Mouse (Mus musculus) cerebellum, adult 11 months (tissue): ENCODE results near the gene Sult2a8.
"Not testable (repeated sequence)": the region's sequence is repeated elsewhere in the genome, so short reads cannot be mapped to it uniquely, and the experiment has no call there.

ENCODE experiments used
- DNase-seq: peaks from one replicate; pipeline ENCODE4 v3.0.0; 2022

Gene Sult2a8

DNA sequence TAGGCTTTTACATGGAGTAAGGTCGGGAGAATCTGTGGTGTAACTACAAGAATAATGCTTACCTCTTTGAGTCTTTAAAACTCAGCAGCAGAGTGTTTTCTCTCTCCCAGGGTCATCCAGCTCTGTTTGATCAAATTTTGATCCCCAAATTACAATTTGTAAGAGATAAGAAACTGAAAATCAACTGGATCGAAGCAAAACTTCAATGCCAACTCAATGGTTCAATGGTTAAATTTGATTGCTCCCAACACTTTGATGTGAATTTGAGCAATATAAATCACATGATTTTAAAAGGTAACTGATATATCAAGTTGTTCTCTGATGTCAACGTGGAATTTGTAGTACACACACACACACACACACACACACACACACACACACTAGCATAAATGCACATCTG, at the start of gene Sult2a8:
TSS of gene Sult2a8 (minus strand) at position 236 of the 400 bp plus-strand sequence.
- DNase-seq = no peak

DNA sequence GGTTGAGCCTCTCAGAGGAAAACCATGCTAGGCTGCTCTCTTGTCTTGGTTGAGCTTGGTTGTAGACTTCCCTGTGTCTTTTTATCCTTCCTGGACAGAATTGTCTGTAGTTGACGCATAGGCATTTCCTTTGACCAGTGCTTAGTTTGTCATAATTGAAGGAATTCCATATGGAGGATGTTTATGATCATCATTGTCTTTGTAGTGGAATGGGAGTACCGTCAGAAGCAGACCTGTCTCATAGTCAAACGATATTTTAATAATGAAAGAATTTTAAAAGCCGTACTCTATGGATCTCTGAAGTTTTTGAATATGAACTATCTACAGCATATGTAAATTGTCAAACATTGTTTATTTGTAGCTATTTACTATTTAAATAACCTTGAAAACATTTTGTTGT, 47.6 kb upstream of the Sult2a8 start, which contains the start of gene Sult2a7:
TSS of gene Sult2a7 (minus strand) at position 101 of the 400 bp plus-strand sequence.
- no peak for DNase-seq

GRCm38 (mm10) chr7:14492886-14493285, 46.3 kb upstream of the Sult2a8 start:
- DNase-seq = no peak

DNA sequence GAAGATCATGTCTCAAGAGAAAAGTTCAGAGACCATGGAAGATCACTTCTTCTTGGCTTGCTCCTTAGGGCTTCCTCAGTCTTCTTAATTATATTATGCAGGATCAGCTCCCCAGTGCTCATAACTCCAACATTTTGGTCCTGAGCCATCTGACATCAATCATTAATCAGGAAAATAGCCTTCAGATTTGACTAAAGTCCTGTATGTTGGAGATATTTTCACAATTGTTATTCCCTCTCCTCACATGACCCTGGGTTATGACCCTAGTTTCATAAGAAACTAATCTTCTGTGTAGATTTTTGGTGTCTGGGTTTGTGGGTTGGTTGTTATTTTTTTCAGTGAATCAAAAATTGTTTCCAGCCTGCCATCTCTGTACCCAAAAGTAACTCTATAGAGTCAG, 7.0 kb downstream of the Sult2a8 start:
- no peak for DNase-seq

DNA sequence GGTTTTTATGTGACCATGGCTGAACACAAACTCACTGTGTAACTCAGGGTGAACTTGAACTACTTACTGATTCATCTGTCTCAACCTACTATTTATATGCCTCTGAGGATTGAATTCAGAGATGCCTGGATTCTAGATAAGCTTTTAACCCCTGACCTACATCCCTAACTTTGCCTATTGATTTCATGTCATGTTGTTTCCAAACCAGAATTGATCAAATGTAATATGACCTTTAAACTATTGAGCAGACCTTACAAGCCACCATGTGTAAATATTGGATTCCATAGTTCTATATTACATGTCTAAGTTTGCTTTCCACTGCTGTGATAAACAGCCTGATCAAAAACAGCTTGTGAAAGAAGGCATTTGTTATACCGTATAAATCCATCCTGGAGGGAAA, 8.1 kb downstream of the Sult2a8 start:
- no peak for DNase-seq

DNA sequence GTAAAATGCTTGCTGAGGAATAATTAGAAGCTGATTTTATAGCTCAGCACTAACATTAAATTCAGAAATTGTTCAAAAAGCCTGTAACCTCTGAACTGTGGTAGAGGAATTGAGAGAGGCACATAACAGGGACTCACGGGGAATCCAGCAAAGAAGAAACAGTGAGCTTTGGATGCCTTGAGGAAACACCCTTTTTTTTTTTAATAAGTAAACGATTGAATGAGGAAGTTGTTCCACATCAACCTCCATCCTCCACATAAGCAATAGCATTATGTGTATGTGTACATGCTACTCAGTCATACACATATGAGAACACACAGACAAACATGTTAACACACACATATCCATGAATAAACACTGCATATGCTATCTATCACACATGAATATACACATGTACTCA, 8.5 kb downstream of the Sult2a8 start:
- DNase-seq = no peak

- not testable (repeated sequence) for DNase-seq
Measured at GRCm38 (mm10) chr7:14399363-14399762, 47.2 kb downstream of the Sult2a8 start.

GRCm38 (mm10) chr7:14396462-14396861, 50.1 kb downstream of the Sult2a8 start:
- DNase-seq = no peak
